Mouse (Mus musculus) testis, adult 2 months (tissue): ENCODE results near the gene Foxj2. TPM values are rescaled to one million over a fixed set of nuclear protein-coding genes. Genes with fewer than 3 reads are reported as not detected.

ENCODE experiments used
- H3K27ac ChIP-seq: fragments of 200-500 bp; 2 replicates; pipeline ENCODE4 v1.5.1; 2012; ENCODE audit warnings: low read depth, low read length; ENCODE audit not compliant: control insufficient read depth, insufficient read depth
- H3K27me3 ChIP-seq: fragments of 200-500 bp; 2 replicates; pipeline ENCODE4 v1.6.1; 2012; ENCODE audit warnings: mild to moderate bottlenecking, low read length, moderate library complexity; ENCODE audit not compliant: control insufficient read depth, insufficient read depth
- H3K36me3 ChIP-seq: fragments of 200-500 bp; 2 replicates; pipeline ENCODE4 v1.6.1; 2012; ENCODE audit warnings: mild to moderate bottlenecking, low read length; ENCODE audit not compliant: control insufficient read depth, insufficient read depth
- H3K4me1 ChIP-seq: fragments of 200-500 bp; 2 replicates; pipeline ENCODE4 v1.6.1; 2012; ENCODE audit warnings: low read length; ENCODE audit not compliant: control insufficient read depth, insufficient read depth
- H3K4me3 ChIP-seq: fragments of 200-500 bp; 2 replicates; pipeline ENCODE4 v1.5.1; 2012; ENCODE audit warnings: low read depth, mild to moderate bottlenecking, low read length, moderate library complexity, mixed read lengths; ENCODE audit not compliant: control insufficient read depth
- CTCF ChIP-seq: fragments of 200-500 bp; IDR thresholded peaks from 2 replicates; pipeline ENCODE4 v1.5.1; 2012; ENCODE audit warnings: low read depth, mild to moderate bottlenecking, inconsistent platforms, low read length, moderate library complexity; ENCODE audit not compliant: control insufficient read depth, insufficient read depth, insufficient replicate concordance
- POLR2A ChIP-seq: fragments of 200-500 bp; IDR thresholded peaks from 2 replicates; pipeline ENCODE4 v1.6.1; 2012; ENCODE audit warnings: low read depth, mild to moderate bottlenecking, inconsistent platforms, low read length, moderate library complexity; ENCODE audit not compliant: control insufficient read depth
- polyA plus RNA-seq: library from polyadenylated mRNA; depleted of rRNA; stranded (reverse); fragments of >200 nt; gene quantifications from 2 replicates; pipeline ENCODE4 v1.2.3, GENCODE M21; 2012

Gene Foxj2
- polyA plus RNA-seq, 1 experiment: 3.7 TPM

DNA sequence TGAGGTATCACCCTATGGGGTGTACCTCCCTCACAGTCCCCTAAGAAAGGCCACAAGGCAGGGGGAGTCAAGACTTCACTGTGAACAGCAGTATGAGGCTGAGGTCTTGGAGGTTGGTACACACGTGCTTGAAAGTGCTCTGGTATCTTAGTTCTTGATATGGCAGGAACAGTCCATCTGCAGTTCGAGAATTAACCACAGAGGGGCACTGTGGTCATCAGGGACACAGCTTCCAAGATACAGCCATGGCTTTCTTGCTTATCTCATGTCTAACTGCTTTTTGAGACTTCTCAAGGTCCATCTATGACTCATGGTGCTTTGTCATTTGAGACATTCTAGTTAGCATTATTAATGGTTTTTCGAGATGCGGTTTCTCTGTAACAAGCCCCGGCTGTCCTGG is 15.3 kb upstream of the Foxj2 start:
- Histone ChIP-seq H3K27ac (no peak overlapping the region), H3K27me3 (no peaks in the 10 kb centered on the region), H3K36me3 (no peaks in the 10 kb centered on the region), H3K4me1 (peaks cover 4% of the 10 kb centered on the region), H3K4me3 (no peak overlapping the region)
- TF ChIP-seq CTCF: peak; percentile 43; the same call in 1 of the 2 replicates
- TF ChIP-seq POLR2A: no peak

DNA sequence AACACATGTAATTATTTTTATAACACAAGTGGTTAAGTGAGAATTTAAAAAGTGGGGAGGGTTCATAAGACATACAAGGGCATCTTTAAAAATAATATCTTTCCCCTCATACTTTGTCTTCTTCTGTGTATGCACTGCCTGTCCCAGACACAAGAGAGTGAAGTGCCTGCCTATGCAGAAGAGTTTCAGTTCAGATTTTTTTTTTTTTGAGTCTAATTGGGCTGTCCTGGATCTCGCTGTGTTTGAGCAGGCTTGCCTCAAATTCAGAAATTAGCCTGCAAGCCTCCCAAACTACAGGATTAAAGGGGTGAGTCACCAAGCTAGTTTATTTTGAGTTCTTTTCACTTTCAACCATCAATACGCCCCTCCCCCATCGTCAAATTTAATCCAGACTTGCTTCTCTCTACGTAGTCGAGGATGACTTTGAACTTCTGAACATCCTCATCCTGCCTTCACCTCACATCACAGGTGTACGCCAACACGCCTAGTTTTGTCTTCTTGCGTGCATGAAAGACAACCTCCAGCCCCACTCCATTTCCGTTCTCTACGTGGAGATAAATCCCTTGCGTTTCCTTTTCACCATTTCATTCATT is 9.6 kb upstream of the Foxj2 start:
- Histone ChIP-seq H3K4me1 (peaks cover 6% of the 10 kb centered on the region), H3K27me3 (no peaks in the 10 kb centered on the region), H3K36me3 (no peaks in the 10 kb centered on the region), H3K27ac (peak overlapping the region; percentile 89), H3K4me3 (peak overlapping the region; percentile 84)
- TF ChIP-seq CTCF: no peak
- no peak for TF ChIP-seq POLR2A

DNA sequence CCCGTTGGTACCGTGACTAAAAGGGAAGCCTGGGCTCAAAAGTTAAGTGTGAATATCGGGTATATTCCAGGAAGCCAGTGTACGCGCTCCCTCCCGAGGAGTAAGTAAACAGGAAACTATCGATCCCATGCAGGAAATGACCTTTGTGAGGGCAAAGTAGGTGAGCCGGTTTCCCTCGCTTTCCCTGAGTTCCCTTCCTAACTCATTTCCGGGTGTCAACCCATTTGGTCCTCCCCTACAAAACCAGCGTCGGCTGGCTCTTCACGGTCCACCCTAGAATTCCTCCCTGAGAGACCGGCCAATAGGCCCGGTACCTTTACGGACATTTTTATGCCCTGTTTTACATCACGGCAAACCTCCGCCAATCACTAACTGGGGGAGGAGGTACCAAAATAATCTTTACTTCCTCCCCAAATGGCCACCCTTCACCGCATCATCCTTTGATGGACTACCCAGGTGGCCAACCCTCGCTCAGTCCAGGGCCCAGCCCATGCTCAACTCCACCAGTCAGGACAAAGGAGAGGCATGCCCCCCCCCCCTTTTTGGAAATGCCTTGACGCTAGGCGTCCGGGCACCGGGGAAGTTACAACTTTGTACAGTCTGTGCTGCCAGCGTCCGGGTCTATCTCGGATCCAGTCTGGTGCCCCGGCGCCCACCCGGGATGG is 9.0 kb upstream of the Foxj2 start:
- H3K27ac ChIP-seq: peak overlapping the region; percentile 89
- peak overlapping the region; percentile 84 for H3K4me3 ChIP-seq
- no peaks in the 10 kb centered on the region for H3K36me3 ChIP-seq
- H3K4me1 ChIP-seq: peaks cover 6% of the 10 kb centered on the region
- H3K27me3 ChIP-seq: no peaks in the 10 kb centered on the region
- peak; percentile 37; the same call in 1 of the 2 replicates for TF ChIP-seq POLR2A
- no peak for TF ChIP-seq CTCF

DNA sequence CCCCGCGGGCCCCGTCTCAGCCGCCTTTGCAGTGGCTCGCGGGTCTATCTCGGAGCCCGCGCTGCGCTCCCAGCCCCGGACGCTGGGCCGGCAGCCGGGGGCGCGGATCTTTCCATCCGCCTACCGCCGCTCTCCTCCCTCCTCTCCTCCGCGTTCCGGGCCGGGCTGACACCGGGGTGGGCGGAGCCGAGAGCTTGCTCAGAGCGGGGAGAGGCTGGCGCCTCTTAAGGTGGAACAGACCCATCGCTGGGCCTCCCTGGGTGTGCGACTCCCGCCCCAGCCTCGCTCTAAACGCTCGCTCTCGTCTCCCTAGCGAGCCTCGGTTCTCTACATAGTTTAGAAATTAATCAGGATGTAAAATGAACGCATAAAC is 8.4 kb upstream of the Foxj2 start:
- no peak for TF ChIP-seq CTCF
- TF ChIP-seq POLR2A: peak; percentile 25
- Histone ChIP-seq H3K27ac (peak overlapping the region; percentile 89), H3K4me3 (peak overlapping the region; percentile 84), H3K36me3 (no peaks in the 10 kb centered on the region), H3K27me3 (no peaks in the 10 kb centered on the region), H3K4me1 (peaks cover 6% of the 10 kb centered on the region)

DNA sequence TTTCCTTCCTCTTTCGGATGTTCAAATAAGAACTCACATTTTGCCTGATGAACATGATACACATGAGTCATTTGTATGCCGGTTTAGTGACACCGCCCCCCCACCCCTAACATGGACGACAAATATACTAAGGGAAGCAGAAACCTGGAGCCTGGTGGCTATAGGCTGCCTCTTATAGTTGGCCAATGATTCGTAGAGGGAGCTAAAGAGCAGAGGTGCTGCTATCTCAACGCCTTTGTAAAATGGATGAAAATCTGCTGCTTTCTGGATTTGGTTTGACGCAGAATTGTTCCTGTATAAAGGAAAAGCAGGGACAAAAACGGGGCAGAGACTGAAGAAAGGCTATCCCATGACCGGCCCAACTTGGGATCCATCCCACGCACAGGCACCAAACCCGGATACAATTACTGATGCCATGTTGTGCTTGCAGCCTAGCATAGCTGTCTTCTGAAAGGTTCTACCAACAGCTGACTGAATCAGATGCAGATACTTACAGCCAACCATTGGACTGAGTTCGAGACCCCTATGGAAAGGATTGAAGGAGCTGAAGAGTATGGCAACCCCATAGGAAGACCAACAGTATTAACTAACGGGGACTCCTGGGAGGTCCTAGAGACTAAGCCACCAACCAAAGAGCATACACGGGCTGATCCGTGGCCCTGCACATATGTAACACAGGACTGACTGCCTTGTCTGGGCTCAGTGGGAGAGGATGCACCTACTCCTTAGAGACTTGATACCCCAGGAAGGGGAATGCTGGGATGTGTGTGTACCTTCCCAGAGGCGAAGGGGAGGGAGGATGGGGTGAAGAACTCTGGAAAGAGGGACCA is 7.7 kb upstream of the Foxj2 start:
- Histone ChIP-seq H3K27ac (peak overlapping the region; percentile 63), H3K27me3 (no peaks in the 10 kb centered on the region), H3K4me1 (peaks cover 6% of the 10 kb centered on the region), H3K4me3 (no peak overlapping the region; the same call in 1 of the 2 replicates), H3K36me3 (no peaks in the 10 kb centered on the region)
- TF ChIP-seq POLR2A: no peak
- no peak for TF ChIP-seq CTCF

DNA sequence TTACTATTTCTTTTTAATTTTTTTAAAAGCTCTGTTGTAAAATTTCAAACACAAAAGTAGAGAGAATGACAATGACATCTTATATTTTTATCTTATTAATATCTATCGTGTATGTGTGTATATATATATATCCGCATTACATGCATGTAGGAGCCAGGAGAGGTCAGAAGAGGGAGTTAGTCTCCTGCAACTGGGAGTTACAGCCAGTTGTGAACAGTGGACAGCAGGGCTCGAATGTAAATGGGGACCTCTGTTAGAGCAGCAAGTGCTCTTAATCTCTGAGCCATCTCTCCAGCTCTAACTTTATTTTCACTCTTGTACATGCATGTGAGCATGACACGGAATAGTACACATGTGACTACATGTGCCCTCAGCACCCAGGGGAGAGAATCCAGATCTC is 7.0 kb upstream of the Foxj2 start:
- no peaks in the 10 kb centered on the region for H3K36me3 ChIP-seq
- no peaks in the 10 kb centered on the region for H3K27me3 ChIP-seq
- peaks cover 6% of the 10 kb centered on the region for H3K4me1 ChIP-seq
- no peak overlapping the region for H3K4me3 ChIP-seq
- TF ChIP-seq POLR2A (no peak), CTCF (no peak)
- H3K27ac ChIP-seq: no peak overlapping the region

DNA sequence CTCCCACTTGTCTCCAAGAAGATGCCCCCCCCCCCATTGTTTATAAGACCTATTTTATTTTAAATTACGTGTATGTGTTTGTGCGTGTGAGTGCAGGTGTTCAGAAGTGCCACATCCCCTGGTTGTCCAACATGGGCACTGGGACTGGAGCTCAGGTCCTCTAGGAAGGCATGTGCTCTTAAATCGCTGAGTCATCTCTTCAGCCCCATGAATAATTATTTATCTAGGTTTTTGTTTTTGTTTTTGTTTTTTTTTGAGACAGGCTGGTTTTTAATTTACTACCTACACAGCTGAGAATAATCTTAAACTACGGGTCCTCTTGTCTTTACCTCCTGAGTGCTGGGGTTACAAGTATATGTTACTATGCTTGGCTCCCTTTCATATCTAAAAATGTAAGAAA is 6.1 kb upstream of the Foxj2 start:
- H3K27me3 ChIP-seq: no peaks in the 10 kb centered on the region
- TF ChIP-seq CTCF (no peak), POLR2A (no peak)

More for the DNA sequence above, 6.1 kb upstream of the Foxj2 start:
- peaks cover 6% of the 10 kb centered on the region for H3K4me1 ChIP-seq
- H3K27ac ChIP-seq: no peak overlapping the region
- H3K36me3 ChIP-seq: no peaks in the 10 kb centered on the region
- no peak overlapping the region for H3K4me3 ChIP-seq
